Mouse (Mus musculus) spleen, postnatal 14 days (tissue): ENCODE measurements around the gene Tmem217.
"Not testable (repeated sequence)": the region's sequence is repeated elsewhere in the genome, so short reads cannot be mapped to it uniquely, and the experiment has no call there.

Experiments used
- DNase-seq, 2 experiments: peaks; one replicate each; pipeline ENCODE4 v3.0.0; 2021 to 2022; ENCODE audit warnings: low spot score in 2 of 2

Gene Tmem217

GRCm38 (mm10) chr17:29502005-29502668 lies 50.0 kb downstream of the Tmem217 start:
- DNase-seq, result peak in 1 of 2 experiments; percentile 10

DNA sequence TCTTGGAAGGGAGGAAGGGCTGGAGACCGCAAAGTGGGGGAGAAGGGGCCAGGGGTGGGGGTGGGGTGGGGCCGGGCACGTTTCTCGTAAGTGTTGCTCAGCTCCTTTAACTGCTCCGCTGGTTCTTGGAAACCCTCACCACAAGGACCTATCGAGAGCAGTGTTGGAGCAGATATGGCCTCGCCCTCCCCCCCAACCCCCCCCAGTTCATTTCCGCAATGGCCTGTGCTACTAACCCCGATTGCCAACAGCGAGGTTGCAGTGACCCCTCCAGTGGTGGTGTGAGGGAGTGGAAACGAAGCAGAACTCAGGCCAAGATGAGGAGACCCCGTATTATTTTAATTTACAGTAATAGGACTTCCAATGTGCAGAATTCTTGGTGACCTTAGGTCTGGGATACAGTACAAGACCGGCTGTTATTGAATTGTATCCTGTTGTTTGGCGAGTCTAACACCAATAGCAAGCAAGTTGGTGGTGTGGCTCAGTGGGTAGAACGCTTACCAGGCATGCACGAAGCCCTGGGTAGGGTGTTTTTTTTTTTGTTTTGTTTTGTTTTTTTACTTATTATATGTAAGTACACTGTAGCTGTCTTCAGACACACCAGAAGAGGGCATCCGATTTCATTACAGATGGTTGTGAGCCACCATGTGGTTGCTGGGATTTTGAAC lies 51.2 kb downstream of the Tmem217 start:
- DNase-seq, result peak in 1 of 2 experiments; percentile 19

DNA sequence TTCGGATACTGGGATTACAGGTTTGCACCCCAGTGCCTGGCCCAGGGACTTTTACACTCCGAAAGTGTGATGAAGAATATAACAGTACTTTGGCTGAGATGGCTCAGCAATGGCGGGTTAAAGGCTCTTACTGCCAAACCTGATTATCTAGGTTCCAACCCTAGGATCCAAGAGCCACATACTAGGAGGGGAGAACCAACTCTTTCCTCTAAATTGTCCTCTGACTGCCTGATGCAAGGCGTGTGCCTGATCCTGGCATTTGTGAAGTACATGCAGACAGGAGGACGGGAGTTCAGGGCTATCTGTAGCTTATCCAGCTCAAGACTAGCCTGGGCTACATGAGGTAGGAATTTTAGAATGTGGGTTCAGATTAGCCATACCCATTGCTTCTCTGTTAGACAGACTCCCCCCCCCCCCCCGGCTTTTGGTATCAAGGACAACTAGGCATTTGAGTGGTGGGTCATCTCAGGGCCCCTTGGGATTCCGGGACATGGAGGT lies 51.9 kb downstream of the Tmem217 start:
- no peak for DNase-seq

DNA sequence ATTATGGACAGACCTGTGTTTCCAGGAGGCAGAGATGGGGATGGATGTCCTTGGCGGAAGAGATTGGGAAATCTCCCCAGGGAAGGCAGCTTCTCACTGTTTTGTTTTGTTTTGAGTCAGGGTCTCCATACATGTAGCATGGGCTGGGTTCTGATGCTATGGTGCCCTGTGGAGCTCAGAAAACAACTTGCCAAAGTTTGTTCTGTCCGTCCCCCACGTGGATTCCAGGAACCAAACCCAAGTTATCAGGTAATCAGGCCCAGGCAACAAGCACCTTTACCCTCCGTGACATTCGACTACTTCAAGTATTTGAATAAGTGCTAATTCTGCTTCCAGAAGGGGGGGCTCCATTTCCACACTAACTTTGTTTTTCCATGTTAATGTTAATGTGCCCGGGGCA lies 52.7 kb downstream of the Tmem217 start:
- no peak for DNase-seq

DNA sequence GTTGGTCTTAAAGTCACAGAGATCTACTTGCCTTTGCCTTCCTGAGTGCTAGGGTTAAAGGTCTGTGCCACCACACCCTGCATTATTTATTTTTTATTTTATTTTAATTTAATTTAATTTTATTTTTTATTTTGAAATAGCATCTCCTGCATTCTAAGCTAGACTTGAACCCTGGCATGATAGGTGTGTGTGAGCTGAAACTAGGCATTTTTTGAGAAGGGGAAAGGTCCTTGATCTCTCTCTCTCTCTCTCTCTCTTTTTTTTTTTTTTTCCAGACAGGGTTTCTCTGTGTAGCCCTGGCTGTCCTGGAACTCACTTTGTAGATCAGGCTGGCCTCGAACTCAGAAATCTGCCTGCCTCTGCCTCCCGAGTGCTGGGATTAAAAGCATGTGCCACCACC lies 53.2 kb downstream of the Tmem217 start:
- DNase-seq, result not testable (repeated sequence)

DNA sequence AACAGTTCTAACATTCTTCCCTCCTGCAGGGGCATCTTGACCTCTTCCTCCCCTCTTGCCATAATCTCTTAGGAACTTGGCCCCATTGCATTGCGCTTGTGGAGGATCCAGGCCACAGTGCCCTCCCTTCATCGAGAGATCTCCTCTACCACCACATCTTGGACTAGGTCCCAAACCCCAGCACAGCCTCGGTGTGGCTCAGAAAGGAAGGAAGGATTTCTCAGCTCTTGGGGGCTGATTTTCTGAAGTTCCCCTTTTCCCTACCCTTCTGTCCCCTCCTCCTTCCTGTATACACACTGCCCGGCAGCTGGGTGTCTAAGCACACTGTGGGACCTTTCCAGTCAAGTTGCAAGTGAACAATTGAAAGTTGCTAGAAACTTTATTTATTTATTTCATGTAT lies 54.2 kb downstream of the Tmem217 start:
- peak in 1 of 2 experiments; percentile 9 for DNase-seq

DNA sequence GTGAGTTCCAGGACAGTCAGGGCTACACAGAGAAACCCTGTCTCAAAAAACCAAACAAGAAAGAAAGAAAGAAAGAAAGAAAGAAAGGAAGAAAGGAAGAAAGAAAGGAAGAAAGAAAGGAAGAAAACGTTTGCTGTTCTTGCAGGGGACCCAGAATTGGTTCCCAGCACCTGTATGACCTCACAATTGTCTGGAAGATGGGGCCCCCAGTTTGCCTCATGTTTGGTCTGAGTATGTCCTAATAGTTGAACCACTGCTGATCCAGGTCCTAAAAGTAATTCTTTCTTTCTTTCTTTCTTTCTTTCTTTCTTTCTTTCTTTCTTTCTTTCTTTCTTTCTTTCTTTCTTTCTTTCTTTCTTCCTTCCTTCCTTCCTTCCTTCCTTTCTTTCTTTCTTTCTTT lies 54.7 kb downstream of the Tmem217 start:
- not testable (repeated sequence) for DNase-seq

DNA sequence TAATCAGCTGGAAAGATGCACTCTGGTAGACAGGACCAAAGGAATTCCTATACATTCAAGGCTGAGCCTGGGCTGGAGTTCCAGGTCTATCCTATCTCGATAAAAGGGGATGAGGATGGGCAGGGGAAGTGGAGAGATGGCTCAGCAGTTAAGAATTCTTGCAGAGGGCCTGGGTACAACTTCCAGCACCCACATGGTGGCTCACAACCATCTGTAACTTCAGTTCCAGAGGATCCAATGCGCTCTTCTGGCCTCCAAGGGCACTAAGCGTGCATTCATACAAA lies 55.2 kb downstream of the Tmem217 start:
- DNase-seq, result no peak

- DNase-seq, result no peak
Observed at GRCm38 (mm10) chr17:29496211-29497070, 55.7 kb downstream of the Tmem217 start.

- DNase-seq, result no peak
Observed at GRCm38 (mm10) chr17:29494732-29495076, 57.5 kb downstream of the Tmem217 start.

- peak in 1 of 2 experiments; percentile 16 for DNase-seq
Observed at GRCm38 (mm10) chr17:29494062-29494731, 58.0 kb downstream of the Tmem217 start.

GRCm38 (mm10) chr17:29493461-29493980 lies 58.7 kb downstream of the Tmem217 start:
- no peak for DNase-seq

DNA sequence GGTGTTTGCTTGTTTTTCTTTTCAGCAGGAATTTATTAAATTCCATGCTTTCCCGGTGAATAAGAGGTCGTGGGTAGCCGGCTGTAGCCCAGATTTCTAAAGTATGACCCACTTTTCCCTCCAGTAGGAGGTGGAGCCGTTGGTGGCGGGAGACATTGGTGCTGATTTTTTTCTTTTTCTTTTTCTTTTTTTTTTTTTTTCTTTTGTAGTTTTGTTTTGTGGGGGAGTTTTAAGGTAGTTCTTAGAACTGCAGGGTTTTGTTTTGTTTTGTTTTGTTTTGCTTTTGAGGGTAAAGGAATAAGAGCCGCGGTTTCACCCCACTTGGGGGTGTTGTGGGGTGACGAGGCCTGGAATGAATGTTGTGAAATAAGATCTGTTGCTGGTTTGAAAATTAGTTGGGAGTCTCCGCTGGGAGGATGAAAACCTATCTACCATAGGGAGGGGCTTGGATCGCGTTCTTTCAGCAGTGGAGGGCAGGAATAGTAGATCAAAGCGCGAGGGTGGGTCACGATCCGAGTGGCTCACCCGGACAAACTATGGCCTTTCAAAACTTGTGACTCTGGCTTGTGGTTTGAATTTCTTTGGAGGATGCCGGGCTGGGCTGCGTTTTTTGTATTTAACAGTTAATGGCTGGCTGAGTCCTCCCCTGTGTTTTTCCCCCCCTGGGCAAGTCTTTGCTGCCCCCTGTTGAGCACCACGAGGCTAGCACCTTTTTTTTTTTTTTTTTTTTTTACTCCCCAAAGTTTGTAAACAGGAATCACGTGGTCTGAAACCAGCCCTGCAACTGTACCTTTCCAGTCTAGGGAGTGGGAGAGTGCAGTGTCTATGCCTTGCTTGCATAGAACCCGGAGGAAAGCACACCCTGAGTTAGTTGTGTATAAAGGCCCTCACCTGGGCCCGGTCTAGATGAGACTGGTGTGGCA lies 59.7 kb downstream of the Tmem217 start:
- DNase-seq, result peak; percentile 44 to 65

DNA sequence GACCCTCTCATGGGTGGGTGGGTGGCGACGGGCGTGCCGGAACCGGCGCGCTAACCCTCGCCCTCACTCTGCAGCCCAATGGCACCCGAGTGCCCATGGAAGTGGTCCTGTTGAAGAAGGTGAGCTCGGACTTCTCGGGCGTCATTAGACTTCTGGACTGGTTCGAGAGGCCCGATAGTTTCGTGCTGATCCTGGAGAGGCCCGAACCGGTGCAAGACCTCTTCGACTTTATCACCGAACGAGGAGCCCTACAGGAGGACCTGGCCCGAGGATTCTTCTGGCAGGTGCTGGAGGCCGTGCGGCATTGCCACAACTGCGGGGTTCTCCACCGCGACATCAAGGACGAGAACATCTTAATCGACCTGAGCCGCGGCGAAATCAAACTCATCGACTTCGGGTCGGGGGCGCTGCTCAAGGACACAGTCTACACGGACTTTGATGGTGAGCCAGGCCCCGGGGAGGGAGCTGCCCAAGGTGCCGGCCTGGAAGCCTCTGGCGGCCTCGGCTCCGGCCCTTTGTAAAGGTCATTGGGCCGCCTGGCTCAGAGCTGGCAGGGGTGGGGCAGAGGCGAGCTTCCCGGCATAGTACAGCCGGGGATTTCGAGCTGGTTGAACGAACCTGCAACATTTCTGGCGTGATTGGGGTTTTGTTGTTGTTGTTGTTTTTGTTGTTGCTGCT lies 60.5 kb downstream of the Tmem217 start:
- no peak for DNase-seq

GRCm38 (mm10) chr17:29490713-29491581 lies 61.2 kb downstream of the Tmem217 start, which contains the start of gene Pim1:
TSS of gene Pim1 (plus strand) at chr17:29490753.
- DNase-seq, result peak; percentile 52 to 64

- peak; percentile 97 for DNase-seq
Observed at GRCm38 (mm10) chr17:29489971-29490712, 62.0 kb downstream of the Tmem217 start.

- DNase-seq, result no peak
Observed at GRCm38 (mm10) chr17:29488978-29489970, 62.9 kb downstream of the Tmem217 start.
